Mouse (Mus musculus) layer of hippocampus, adult 8-10 months (tissue): ENCODE results near the gene Snx21. TPM values are rescaled to one million over a fixed set of nuclear protein-coding genes. Genes with fewer than 3 reads are reported as not detected.

Source experiments
- DNase-seq, 2 experiments: peaks; one replicate each; pipeline ENCODE4 v3.0.0; 2022; ENCODE audit warnings: low spot score in 2 of 2
- total RNA-seq, 4 experiments: library from RNA; stranded (reverse); gene quantifications; 2 replicates each; pipeline ENCODE4 v1.2.4; 2022

Gene Snx21
- total RNA-seq, 4 experiments from 2014 or later = 33.0 to 44.9 (median 39.9) TPM

DNA sequence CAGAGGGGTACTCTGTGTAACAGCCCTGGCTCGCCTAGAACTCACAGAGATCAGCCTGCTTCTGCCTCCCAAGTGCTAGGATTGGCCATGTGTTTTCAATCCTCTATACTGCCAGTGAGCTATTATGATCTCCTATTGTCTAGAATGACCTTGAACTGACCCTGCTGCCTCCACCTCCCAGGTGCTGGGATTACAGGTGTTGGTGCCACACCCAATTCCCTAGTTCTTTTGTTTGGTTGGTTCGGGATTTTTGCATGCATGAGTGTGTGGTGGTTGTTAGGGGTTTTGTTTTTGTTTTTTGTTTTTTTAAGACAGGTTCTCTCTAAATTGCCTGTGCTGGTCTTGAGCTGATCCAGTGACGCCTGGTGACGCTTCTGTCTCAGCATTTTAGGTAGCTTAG lies 38.3 kb downstream of the Snx21 start:
- no peak for DNase-seq

DNA sequence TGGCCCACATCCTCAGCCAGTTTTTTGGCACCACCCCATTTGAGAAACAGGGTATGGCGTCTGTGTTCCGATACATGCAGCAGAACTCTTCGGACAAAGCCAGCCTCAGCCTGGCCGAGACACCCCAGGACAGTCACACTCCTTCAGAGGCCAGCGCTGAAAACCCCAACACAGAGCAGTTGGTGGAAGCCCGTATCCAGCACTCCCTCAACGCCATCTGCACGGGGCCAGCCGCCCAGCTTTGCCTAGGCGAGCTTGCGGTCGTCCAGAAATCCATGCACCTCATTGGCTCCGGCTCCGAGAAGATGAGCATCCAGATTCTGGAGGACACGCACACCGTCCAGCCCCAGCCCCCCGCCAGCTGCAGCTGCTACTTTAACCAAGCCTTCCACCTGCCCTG lies 39.9 kb downstream of the Snx21 start:
- no peak for DNase-seq

GRCm38 (mm10) chr2:164827146-164827850 lies 41.7 kb downstream of the Snx21 start:
- no peak for DNase-seq

- no peak for DNase-seq
These were observed 42.8 kb downstream of the Snx21 start, which contains the start of gene Spata25 for GRCm38 (mm10) chr2:164828437-164828836. TSS of gene Spata25 (minus strand) at chr2:164828537.

DNA sequence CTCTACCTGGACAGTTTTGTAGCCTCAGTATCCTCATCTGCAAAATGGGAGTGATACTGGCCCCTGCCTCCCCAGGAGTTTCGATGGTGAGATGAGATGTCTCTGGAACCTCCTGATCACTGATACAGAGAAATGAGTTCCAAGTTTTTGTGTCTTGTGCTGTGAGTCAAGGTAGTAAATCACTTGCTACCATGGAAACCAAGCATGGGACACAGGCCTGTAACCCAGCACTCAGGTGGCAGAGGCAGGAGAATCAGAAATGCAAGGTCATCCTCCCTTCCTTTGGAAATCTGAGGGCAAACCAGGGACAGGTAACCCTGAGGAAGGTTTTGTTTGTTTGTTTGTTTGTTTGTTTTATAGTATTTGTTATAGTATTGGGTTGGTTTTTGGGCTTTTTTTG lies 43.5 kb downstream of the Snx21 start:
- no peak for DNase-seq

DNA sequence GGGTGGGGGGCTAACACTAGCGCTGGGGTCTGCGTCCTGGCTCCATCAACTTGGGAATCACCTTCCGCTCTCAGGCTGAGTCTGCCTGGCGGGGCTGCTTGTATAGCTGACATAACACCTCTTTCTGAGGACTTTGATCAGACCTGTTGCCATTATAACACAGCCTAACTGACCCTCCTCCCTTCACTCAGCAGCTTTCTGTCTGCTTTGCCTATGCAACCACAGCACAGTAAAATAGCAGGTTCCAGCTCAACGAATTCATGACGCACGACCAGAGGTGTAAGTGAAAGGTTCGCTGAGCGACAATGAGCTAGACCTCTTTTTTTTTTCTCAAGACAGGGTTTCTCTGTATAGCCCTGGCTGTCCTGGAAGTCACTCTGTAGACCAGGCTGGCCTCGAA lies 45.4 kb downstream of the Snx21 start:
- DNase-seq = no peak

- no peak for DNase-seq
These were observed 46.6 kb downstream of the Snx21 start for GRCm38 (mm10) chr2:164832032-164832747.

DNA sequence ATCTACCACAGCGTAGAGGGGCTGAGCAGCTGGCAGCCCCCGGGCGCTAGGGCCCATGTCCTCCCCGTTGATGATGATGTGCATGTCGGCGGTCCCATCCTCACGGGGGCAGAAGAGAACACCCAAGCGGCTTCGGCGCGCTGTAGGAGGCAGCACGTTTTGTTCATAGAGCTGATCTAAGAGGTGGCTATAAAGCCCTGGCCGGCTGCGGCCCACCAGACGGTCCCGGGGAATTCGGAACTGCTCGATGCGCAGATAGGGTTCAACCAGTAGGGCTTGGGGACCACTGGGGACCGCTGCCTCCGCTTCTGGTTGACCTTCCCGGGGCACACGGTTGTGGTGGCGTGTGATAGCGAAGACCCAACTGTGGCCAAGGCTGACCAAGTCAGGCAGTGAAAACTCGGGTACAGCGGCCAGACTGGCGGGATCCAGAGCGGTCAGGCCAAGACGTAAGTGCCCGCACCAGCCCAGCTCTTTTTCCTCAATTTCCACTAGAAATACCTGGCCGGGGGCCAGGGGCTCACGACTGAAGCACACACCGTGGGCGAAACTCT lies 47.2 kb downstream of the Snx21 start, which contains the start of gene Ctsa:
Ctsa (plus strand) TSS at position 126 of the 554 bp plus-strand sequence.
- peak; percentile 75 to 80 for DNase-seq

DNA sequence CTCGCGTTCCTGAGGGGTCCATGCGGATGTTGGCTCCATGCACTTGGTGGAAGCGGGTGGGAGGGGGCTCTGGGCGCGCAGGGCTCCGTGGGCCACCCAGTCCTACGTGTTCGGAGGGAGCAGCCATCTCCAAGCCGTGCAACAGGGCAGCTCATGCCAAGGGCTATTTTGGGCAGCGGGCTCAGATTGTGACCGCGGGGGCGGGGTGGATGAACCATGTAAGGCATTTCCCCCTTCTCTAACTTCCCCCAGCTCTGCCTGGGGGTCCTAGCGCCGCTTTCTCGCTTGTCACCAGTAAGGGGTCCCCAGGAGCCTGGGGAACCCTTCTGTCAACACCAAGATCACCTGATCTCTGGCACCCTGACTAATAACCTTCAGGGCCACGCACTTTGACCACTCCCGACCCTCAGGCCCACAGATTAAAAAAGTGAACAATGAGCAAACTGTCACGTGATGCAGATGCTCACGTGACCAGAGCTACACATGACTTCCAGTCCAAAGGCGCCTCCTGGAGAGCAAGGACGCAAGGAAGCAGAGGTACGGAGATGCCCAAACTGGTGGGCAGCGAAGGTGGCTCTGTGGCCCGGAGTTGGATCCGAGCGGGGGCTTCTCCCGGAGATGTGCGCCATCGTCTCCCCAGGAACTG lies 47.8 kb downstream of the Snx21 start, which contains the start of gene Neurl2:
Neurl2 (minus strand) TSS at position 143 of the 646 bp plus-strand sequence.
- peak; percentile 92 to 95 for DNase-seq

GRCm38 (mm10) chr2:164834531-164834930 lies 48.9 kb downstream of the Snx21 start:
- no peak for DNase-seq

GRCm38 (mm10) chr2:164835164-164835563 lies 49.5 kb downstream of the Snx21 start:
- DNase-seq = no peak

Other genes starting within 250 kb of the Snx21 start
- 1 to 10 TPM in 1 of 4 experiments, under 1 TPM in 3; 0.55 to 1.1 (median 0.84) TPM for gene Wfdc2, start 223.4 kb upstream of the Snx21 start, total RNA-seq
- not detected for gene Spint3, start 212.4 kb upstream of the Snx21 start, total RNA-seq
- gene Wfdc6a, start 200.4 kb upstream of the Snx21 start, total RNA-seq = not detected
- not detected for gene Eppin, start 192.2 kb upstream of the Snx21 start, total RNA-seq
- not detected for gene Wfdc6b, start 172.3 kb upstream of the Snx21 start, total RNA-seq
- not detected for gene Wfdc8, start 172.2 kb upstream of the Snx21 start, total RNA-seq
- gene Wfdc16, start 147.0 kb upstream of the Snx21 start, total RNA-seq = not detected
- not detected for gene Wfdc10, start 129.8 kb upstream of the Snx21 start, total RNA-seq
- not detected for gene Wfdc9, start 129.2 kb upstream of the Snx21 start, total RNA-seq
- gene Wfdc11, start 111.7 kb upstream of the Snx21 start, total RNA-seq = not detected
- gene Wfdc13, start 100.7 kb upstream of the Snx21 start, total RNA-seq = not detected
- gene Spint4, start 87.3 kb upstream of the Snx21 start, total RNA-seq = not detected
- not detected for gene Spint5, start 70.5 kb upstream of the Snx21 start, total RNA-seq
- 1 to 10 TPM in 3 of 4 experiments, under 1 TPM in 1; 0.99 to 2.4 (median 1.8) TPM for gene Wfdc3, start 39.9 kb upstream of the Snx21 start, total RNA-seq
- 10 to 100 TPM; 32.6 to 36.7 (median 35.3) TPM for gene Dnttip1, start 39.8 kb upstream of the Snx21 start, total RNA-seq
- under 1 TPM in 3 of 4 experiments, not detected in 1; 0.33 to 0.81 (median 0.48) TPM for gene Ube2c, start 15.9 kb upstream of the Snx21 start, total RNA-seq
- gene Tnnc2, start 5.9 kb upstream of the Snx21 start, total RNA-seq = 1 to 10 TPM in 1 of 4 experiments, not detected in 3; 1.4 TPM
- 10 to 100 TPM; 25.1 to 34.0 (median 27.7) TPM for gene Acot8, start 19.1 kb downstream of the Snx21 start, total RNA-seq
- gene Zswim3, start 19.3 kb downstream of the Snx21 start, total RNA-seq = 10 to 100 TPM in 1 of 4 experiments, 1 to 10 TPM in 3; 8.3 to 10.2 (median 9.5) TPM
- 10 to 100 TPM; 22.2 to 25.1 (median 22.9) TPM for gene Zswim1, start 36.9 kb downstream of the Snx21 start, total RNA-seq
- 1 to 10 TPM in 1 of 4 experiments, under 1 TPM in 1, not detected in 2; 0.54 to 1.3 TPM for gene Spata25, start 42.7 kb downstream of the Snx21 start, total RNA-seq
- 100 to 1,000 TPM in 3 of 4 experiments, 10 to 100 TPM in 1; 96.9 to 242 (median 147) TPM for gene Ctsa, start 47.0 kb downstream of the Snx21 start, total RNA-seq
- gene Neurl2, start 47.6 kb downstream of the Snx21 start, total RNA-seq = 1 to 10 TPM; 1.6 to 4.9 (median 3.6) TPM
- 100 to 1,000 TPM in 2 of 4 experiments, 10 to 100 TPM in 2; 81.0 to 114 (median 96.0) TPM for gene Pltp, start 71.9 kb downstream of the Snx21 start, total RNA-seq
- gene Pcif1, start 93.5 kb downstream of the Snx21 start, total RNA-seq = 10 to 100 TPM; 40.5 to 62.8 (median 49.0) TPM
- gene Zfp335, start 125.9 kb downstream of the Snx21 start, total RNA-seq = 10 to 100 TPM; 24.8 to 33.0 (median 29.0) TPM
- gene Mmp9, start 155.0 kb downstream of the Snx21 start, total RNA-seq = 1 to 10 TPM; 1.5 to 2.2 (median 2.0) TPM
- 100 to 1,000 TPM; 370 to 437 (median 422) TPM for gene Slc12a5, start 175.0 kb downstream of the Snx21 start, total RNA-seq
- gene Ncoa5, start 249.0 kb downstream of the Snx21 start, total RNA-seq = 10 to 100 TPM; 46.2 to 63.5 (median 55.9) TPM